Mouse (Mus musculus) frontal cortex, postnatal 10 days (tissue): ENCODE results near the gene Kcnj13.

ENCODE experiments used
- DNase-seq, 2 experiments: peaks; one replicate each; pipeline ENCODE4 v3.0.0; 2022; ENCODE audit warnings: low spot score in 2 of 2, mixed read lengths in 1 of 2

Kcnj13 gene

GRCm38 (mm10) chr1:87394594-87394993 is at the start of gene Kcnj13:
Gene Kcnj13, minus strand, starts transcription at chr1:87394729.
- DNase-seq: no peak

- no peak for DNase-seq
Observed at GRCm38 (mm10) chr1:87436583-87436982, 42.1 kb upstream of the Kcnj13 start.

GRCm38 (mm10) chr1:87435125-87435524 is 40.6 kb upstream of the Kcnj13 start:
- no peak for DNase-seq

- DNase-seq: no peak
Observed at GRCm38 (mm10) chr1:87418733-87419132, 24.2 kb upstream of the Kcnj13 start.

- DNase-seq: no peak
Observed at GRCm38 (mm10) chr1:87409380-87409779, 14.9 kb upstream of the Kcnj13 start.

DNA sequence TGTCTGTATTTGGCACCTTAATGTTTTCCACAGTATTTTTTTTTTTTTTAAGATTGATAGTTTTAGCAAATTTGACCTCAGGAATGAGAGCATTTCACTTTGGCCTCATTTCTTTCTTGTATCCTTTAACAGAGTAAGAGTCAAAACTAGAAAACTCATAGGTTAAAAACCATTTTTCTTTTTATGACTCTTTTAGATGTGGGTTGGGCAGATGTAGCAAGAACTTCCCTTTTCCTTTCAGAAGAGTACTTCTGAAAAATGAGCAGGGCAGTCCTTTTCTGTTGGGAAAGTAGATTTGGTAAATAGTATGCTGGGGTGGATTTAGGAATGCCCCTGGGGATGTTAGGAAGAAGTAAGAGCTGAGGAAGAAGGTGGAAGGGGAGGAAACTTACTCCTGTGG is 11.5 kb upstream of the Kcnj13 start:
- DNase-seq: no peak

DNA sequence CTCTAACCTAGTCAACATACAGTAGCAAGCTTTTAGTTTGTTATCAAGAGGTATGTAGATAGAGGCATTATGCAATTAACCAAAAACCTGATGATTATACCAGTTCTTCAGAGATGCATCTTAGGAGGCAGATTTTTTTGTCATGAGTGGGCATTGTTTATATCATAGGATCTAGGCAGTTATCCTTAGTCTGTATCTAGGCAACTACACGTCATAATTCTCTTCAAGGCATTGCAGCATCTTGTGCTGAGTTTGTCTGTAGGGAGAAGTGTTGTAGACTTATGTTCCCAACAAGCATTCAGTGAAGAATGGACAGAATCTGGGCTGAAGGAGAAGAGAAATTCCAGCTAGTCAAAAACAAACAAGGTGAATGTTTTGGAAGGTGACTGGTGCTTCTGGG is 10.2 kb upstream of the Kcnj13 start:
- no peak for DNase-seq

- DNase-seq: no peak
Observed at GRCm38 (mm10) chr1:87396923-87397586, 2.5 kb upstream of the Kcnj13 start.

- no peak for DNase-seq
Observed at GRCm38 (mm10) chr1:87393444-87394195, 909 bp downstream of the Kcnj13 start.

- DNase-seq: no peak
Observed at GRCm38 (mm10) chr1:87386436-87387092, 8.0 kb downstream of the Kcnj13 start.

- DNase-seq: no peak
Observed at GRCm38 (mm10) chr1:87381152-87381551, 13.4 kb downstream of the Kcnj13 start.

- no peak for DNase-seq
Observed at GRCm38 (mm10) chr1:87379919-87380318, 14.6 kb downstream of the Kcnj13 start.

GRCm38 (mm10) chr1:87378024-87378560 is 16.4 kb downstream of the Kcnj13 start:
- DNase-seq: no peak

- DNase-seq: no peak
Observed at GRCm38 (mm10) chr1:87360276-87360675, 34.3 kb downstream of the Kcnj13 start.

GRCm38 (mm10) chr1:87350576-87350975 is 44.0 kb downstream of the Kcnj13 start:
- no peak for DNase-seq
